Mouse (Mus musculus) testis, adult 2 months (tissue): ENCODE measurements around the gene Dmtf1.

Experiments
- CTCF ChIP-seq: fragments of 200-500 bp; IDR thresholded peaks from 2 replicates; pipeline ENCODE4 v1.5.1; 2012; ENCODE audit warnings: low read depth, mild to moderate bottlenecking, inconsistent platforms, low read length, moderate library complexity; ENCODE audit not compliant: control insufficient read depth, insufficient read depth, insufficient replicate concordance
- POLR2A ChIP-seq: fragments of 200-500 bp; IDR thresholded peaks from 2 replicates; pipeline ENCODE4 v1.6.1; 2012; ENCODE audit warnings: low read depth, mild to moderate bottlenecking, inconsistent platforms, low read length, moderate library complexity; ENCODE audit not compliant: control insufficient read depth

DNA sequence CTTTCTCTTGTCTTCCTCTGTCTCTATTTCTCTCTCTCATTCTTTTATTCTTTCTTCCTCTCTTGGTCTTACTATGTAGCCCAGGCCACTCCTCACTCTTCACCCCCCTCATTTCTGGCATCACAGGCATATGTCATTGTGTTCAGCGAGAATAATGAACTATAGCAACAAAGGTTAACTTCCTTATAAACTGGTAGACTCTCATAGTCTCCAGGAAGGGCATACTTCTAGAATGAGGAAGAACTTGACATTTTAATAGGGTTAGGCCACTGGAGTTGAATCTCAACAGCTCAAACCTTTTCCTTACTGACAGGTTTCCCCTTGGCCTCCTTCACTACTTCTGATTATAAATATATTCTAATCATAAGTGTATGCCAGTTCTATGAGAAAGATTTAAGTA, 24.9 kb upstream of the Dmtf1 start:
- TF ChIP-seq POLR2A, result no peak
- TF ChIP-seq CTCF, result no peak
